Mouse (Mus musculus): ENCODE measurements at regions not wholly inside any gene's neighbourhood (a gene's known extent, or its start where the extent isn't known, plus 50 kb on each side); places are given as distances from the start of the nearest gene placed in this dataset.

DNA sequence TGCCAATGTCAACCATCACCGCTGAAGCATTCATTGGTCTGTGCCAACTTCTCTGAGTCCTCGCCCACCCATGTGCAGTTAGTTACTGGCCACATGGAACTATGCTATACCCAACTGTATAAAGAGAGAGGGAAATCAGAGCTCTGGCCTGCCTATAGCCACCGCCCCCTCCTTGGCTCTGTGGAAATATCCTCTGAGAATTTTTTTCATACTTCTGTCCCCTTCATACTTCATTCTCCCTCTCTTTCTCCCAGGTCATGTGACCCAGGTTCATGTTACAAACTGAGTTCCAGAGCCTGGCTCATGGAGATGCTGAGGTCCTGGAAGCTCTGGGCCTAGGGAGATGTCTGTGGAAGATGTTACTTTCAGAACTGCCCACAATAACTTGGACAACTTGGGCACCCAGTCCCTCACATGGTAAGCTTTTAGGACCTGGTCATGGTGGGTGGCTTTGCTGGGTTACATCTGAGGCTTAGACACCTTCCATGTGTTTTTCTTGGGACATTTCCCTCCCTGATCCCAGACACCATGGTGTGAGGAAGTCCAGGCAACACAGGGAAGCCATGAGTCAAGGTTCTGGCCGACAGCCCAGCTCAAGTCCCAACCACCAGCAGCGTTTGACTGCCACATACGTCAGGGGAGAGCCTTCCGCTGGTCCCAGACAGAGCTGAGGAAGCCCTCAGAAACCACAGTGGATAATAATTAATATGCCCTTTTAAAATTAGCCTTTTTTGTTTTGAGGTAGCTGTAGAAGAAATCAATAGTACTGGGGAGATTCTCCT, 89.0 kb upstream of the Trpm1 start:
- H3K4me1 ChIP-seq (ENCODE audit: control insufficient read depth, insufficient read depth, low read length): peaks cover 5% of the 10 kb centered on the region; the same call in 1 of the 2 replicates
- WGBS: 66% methylated on average over 7 of the region's 7 CpGs
- no peak overlapping the region for H3K4me3 ChIP-seq (ENCODE audit: insufficient read depth, low read depth, low read length)
- TF ChIP-seq POLR2A (IDR thresholded peaks at IDR 0.05; ENCODE audit: insufficient read depth, low read depth, low read length) (no peak), CTCF (IDR thresholded peaks at IDR 0.05; ENCODE audit: insufficient read depth, low read depth, low read length) (no peak)
- H3K27ac ChIP-seq (ENCODE audit: insufficient read depth, low read depth, low read length): no peak overlapping the region

GRCm38 (mm10) chr7:64061170-64061569, 92.5 kb upstream of the Trpm1 start:
- Histone ChIP-seq H3K27ac (ENCODE audit: insufficient read depth, low read depth, low read length) (no peak overlapping the region), H3K4me1 (ENCODE audit: control insufficient read depth, insufficient read depth, low read length) (peaks cover 16% of the 10 kb centered on the region), H3K4me3 (ENCODE audit: insufficient read depth, low read depth, low read length) (no peak overlapping the region)
- no peak for TF ChIP-seq CTCF (IDR thresholded peaks at IDR 0.05; ENCODE audit: insufficient read depth, low read depth, low read length)
- no peak for TF ChIP-seq POLR2A (IDR thresholded peaks at IDR 0.05; ENCODE audit: insufficient read depth, low read depth, low read length)
- 74% methylated on average over 4 of the region's 4 CpGs for WGBS

GRCm38 (mm10) chr7:64060582-64060981, 93.1 kb upstream of the Trpm1 start:
- H3K27ac ChIP-seq (ENCODE audit: insufficient read depth, low read depth, low read length): no peak overlapping the region
- H3K4me1 ChIP-seq (ENCODE audit: control insufficient read depth, insufficient read depth, low read length): peaks cover 15% of the 10 kb centered on the region
- no peak overlapping the region for H3K4me3 ChIP-seq (ENCODE audit: insufficient read depth, low read depth, low read length)
- no peak for TF ChIP-seq CTCF (IDR thresholded peaks at IDR 0.05; ENCODE audit: insufficient read depth, low read depth, low read length)
- TF ChIP-seq POLR2A (IDR thresholded peaks at IDR 0.05; ENCODE audit: insufficient read depth, low read depth, low read length): no peak
- WGBS: 83% methylated on average over 1 of the region's 1 CpGs

- no peak for TF ChIP-seq POLR2A (IDR thresholded peaks at IDR 0.05; ENCODE audit: insufficient read depth, low read depth, low read length)
- no peak for TF ChIP-seq CTCF (IDR thresholded peaks at IDR 0.05; ENCODE audit: insufficient read depth, low read depth, low read length)
- WGBS: 7% methylated on average over 1 of the region's 1 CpGs
- no peak overlapping the region for H3K27ac ChIP-seq (ENCODE audit: insufficient read depth, low read depth, low read length)
- H3K4me3 ChIP-seq (ENCODE audit: insufficient read depth, low read depth, low read length): no peak overlapping the region
- peaks cover 13% of the 10 kb centered on the region for H3K4me1 ChIP-seq (ENCODE audit: control insufficient read depth, insufficient read depth, low read length)
These were observed 93.6 kb upstream of the Trpm1 start for GRCm38 (mm10) chr7:64060051-64060450.

DNA sequence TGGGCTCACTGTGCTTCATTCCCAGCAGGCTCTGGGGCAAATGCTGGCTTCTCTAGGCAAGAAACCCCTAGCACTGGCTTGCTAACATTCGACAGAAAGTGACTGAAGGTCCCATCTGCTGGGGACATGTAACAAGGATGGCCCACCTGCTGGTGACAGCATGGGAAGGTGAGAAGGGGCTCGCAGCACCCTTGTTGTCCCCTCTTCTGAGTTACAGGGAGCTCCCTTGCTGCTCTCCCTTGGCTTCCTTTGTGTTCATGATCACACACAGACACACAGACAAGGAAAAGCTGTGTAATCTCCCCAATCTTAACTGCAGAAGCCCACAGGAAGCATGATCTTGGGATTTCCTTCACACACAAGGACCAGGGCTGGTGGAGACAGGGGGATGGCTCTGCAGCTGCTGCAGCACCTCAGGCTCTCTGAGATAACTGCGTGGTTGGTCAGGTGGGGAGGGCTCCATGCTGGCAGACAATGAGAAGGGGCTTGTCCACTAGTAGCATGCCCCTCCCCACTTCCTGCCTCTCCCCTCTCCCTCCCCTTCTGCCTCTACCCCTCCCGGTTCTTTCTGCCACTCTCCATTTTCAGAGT, 95.3 kb upstream of the Trpm1 start:
- H3K27ac ChIP-seq (ENCODE audit: insufficient read depth, low read depth, low read length): no peak overlapping the region
- no peak overlapping the region for H3K4me3 ChIP-seq (ENCODE audit: insufficient read depth, low read depth, low read length)
- peaks cover 11% of the 10 kb centered on the region for H3K4me1 ChIP-seq (ENCODE audit: control insufficient read depth, insufficient read depth, low read length)
- WGBS: 68% methylated on average over 4 of the region's 4 CpGs
- no peak for TF ChIP-seq CTCF (IDR thresholded peaks at IDR 0.05; ENCODE audit: insufficient read depth, low read depth, low read length)
- TF ChIP-seq POLR2A (IDR thresholded peaks at IDR 0.05; ENCODE audit: insufficient read depth, low read depth, low read length): no peak

GRCm38 (mm10) chr7:64057873-64058272, 95.8 kb upstream of the Trpm1 start:
- TF ChIP-seq POLR2A (IDR thresholded peaks at IDR 0.05; ENCODE audit: insufficient read depth, low read depth, low read length): no peak
- no peak for TF ChIP-seq CTCF (IDR thresholded peaks at IDR 0.05; ENCODE audit: insufficient read depth, low read depth, low read length)
- Histone ChIP-seq H3K27ac (ENCODE audit: insufficient read depth, low read depth, low read length) (no peak overlapping the region), H3K4me1 (ENCODE audit: control insufficient read depth, insufficient read depth, low read length) (peaks cover 11% of the 10 kb centered on the region), H3K4me3 (ENCODE audit: insufficient read depth, low read depth, low read length) (no peak overlapping the region)
- WGBS: 74% methylated on average over 4 of the region's 4 CpGs

- H3K4me1 ChIP-seq (ENCODE audit: control insufficient read depth, insufficient read depth, low read length): peaks cover 11% of the 10 kb centered on the region
These were observed 97.1 kb upstream of the Trpm1 start for GRCm38 (mm10) chr7:64056498-64056897.

DNA sequence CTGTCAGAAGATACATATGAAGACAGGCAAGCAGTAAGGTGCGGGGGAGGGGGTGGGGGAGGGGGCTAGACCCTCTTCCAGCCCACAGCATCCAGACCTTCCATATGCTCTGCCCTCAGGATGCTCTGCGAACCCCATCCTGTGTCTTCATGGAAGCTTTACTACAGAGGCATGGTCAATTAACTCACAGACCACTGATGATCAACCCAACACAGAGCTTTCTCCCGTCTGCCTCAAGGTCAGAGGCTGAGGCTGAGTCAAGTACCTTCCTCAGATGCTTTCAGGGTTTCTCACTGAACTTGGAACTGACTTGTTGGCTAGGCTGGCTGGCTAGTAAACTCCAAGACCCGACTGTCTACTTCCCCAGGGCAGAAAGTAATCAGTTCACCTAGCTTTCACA, 98.6 kb upstream of the Trpm1 start:
- peaks cover 13% of the 10 kb centered on the region for H3K4me1 ChIP-seq (ENCODE audit: control insufficient read depth, insufficient read depth, low read length)
- H3K4me3 ChIP-seq (ENCODE audit: insufficient read depth, low read depth, low read length): no peak overlapping the region
- TF ChIP-seq POLR2A (IDR thresholded peaks at IDR 0.05; ENCODE audit: insufficient read depth, low read depth, low read length): no peak
- TF ChIP-seq CTCF (IDR thresholded peaks at IDR 0.05; ENCODE audit: insufficient read depth, low read depth, low read length): no peak
- H3K27ac ChIP-seq (ENCODE audit: insufficient read depth, low read depth, low read length): no peak overlapping the region
- WGBS: 91% methylated on average over 4 of the region's 4 CpGs

More at GRCm38 (mm10) chr7:64056498-64056897, 97.1 kb upstream of the Trpm1 start:
- TF ChIP-seq CTCF (IDR thresholded peaks at IDR 0.05; ENCODE audit: insufficient read depth, low read depth, low read length): no peak
- 81% methylated on average over 3 of the region's 3 CpGs for WGBS
- no peak overlapping the region for H3K4me3 ChIP-seq (ENCODE audit: insufficient read depth, low read depth, low read length)
- no peak overlapping the region for H3K27ac ChIP-seq (ENCODE audit: insufficient read depth, low read depth, low read length)

DNA sequence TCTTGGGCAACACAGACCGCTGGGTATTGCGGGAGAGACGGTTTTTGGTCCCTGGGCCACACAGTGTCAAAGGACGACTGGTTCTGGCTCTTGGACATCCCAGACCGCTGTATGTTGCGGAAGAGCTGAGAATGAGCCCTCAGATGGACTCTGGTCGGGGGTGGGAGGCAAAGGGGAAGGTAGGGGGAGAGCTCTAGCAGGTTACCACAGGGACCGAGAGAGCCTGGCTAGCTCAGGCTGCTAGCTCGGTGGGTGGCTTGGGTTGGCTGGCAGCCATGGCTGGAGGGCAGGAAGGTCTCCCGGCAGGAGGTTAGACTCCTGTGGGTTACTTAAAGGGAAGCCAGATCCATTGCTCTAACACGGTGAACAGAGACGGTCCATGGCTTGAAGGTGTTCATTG, 99.9 kb upstream of the Trpm1 start:
- WGBS: 67% methylated on average over 12 of the region's 12 CpGs
- peaks cover 17% of the 10 kb centered on the region for H3K4me1 ChIP-seq (ENCODE audit: control insufficient read depth, insufficient read depth, low read length)
- no peak overlapping the region for H3K4me3 ChIP-seq (ENCODE audit: insufficient read depth, low read depth, low read length)
- H3K27ac ChIP-seq (ENCODE audit: insufficient read depth, low read depth, low read length): no peak overlapping the region
- TF ChIP-seq CTCF (IDR thresholded peaks at IDR 0.05; ENCODE audit: insufficient read depth, low read depth, low read length) (no peak), POLR2A (IDR thresholded peaks at IDR 0.05; ENCODE audit: insufficient read depth, low read depth, low read length) (no peak)

Measured in olfactory bulb, adult 2 months (tissue).